Mouse (Mus musculus): ENCODE results near the gene Bag6. TPM values are rescaled to one million over a fixed set of nuclear protein-coding genes. Genes with fewer than 3 reads are reported as not detected.

Gene Bag6
- total and polyA plus RNA-seq, 3 experiments = 389 to 470 (median 403) TPM

DNA sequence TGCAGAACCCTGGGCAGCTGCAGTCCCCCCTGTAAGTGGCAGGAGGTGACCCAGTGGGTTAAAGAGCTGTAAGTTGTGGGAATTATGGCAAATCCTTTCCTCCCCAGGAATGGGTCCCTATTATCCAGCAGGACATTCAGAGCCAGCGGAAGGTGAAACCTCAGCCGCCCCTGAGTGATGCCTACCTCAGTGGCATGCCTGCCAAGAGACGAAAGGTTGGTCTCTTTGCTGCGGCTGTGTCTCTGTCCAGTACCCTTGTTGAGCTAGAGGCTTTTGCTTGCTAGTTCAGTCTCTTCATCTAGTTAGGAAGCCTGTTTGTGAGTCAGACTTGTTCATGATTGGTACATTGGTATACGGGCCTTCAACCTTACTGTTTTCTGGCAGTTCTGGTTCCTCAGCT lies 11.2 kb downstream of the Bag6 start:
- no peak for DNase-seq

- no peak for DNase-seq
These were observed 12.4 kb downstream of the Bag6 start for GRCm38 (mm10) chr17:35147348-35147747.

DNA sequence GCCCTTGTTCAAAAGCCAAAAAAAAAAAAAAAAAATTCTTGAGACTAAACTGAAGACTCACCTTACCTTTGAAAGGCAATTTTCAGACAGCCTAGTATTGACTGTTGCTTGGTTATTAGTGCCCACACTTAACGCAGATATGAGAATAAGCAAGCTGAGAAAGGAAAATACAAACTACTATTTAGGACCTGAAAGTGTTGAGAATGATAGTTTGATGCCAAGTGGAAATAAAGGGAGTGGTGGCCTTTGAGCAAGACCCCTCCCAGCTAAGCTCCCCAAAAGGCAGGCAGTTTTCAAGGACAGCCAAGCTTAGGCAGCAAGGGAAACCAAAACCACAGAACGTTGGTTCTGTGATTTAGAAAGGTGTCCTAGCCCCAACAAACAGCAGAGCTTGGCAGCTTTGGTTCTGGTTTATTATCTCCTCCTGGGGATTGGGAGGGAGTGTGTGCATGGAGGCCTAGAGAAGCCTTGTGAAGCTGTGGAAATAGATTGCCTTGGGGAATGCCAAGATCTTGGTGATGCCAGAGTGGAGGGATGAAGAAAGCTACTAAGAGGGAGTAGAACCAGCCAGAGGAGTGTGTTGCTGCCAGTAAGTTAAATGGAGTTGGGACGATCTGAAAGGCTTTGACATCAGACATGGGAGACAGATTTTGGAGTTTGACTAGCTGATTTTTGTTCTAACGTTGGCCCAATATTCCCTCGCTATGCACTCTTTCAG lies 13.1 kb downstream of the Bag6 start:
- DNase-seq = no peak

DNA sequence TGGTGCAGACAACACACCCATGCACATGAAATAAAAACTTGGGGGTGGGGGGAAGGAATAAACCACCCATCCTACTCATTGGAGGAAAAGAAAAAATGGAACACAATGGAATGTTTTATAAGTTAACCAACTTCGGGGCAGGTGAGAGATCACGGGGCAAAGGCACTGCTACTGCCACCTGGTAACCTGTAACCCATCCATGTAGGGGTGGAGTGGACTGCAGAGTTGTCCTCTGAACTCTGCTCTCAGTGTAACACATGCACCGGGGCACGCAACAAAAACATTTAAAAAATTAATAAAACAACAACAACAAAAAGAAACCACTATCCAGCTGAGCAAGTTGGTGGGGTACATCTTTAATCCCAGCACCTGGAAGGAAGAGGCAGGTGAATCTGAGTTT lies 17.1 kb downstream of the Bag6 start:
- no peak for DNase-seq

DNA sequence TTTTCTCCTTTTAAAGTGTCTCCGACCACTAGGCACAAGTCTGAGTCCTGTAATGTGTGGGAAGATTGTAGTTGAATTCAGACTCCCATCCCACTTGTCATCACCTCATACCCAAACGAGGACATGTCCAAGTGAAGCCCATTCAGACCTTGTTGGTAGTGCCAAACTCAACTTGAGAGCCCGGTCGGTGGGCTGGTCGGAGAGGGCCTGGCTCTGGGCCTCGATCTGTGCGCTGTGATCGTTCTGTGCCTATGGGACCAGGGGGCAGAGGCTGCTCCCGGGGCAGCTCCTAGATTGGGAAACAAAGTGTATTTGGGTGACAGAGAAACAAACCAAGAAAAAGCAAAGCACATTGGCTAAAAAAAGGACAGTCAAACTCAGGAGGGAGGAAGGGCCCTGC lies 18.1 kb downstream of the Bag6 start:
- DNase-seq = no peak

GRCm38 (mm10) chr17:35153931-35154330 lies 19.0 kb downstream of the Bag6 start:
- DNase-seq = no peak

- DNase-seq = no peak
These were observed 19.6 kb downstream of the Bag6 start for GRCm38 (mm10) chr17:35154616-35155015.

GRCm38 (mm10) chr17:35155451-35155850 lies 20.5 kb downstream of the Bag6 start:
- DNase-seq = no peak

DNA sequence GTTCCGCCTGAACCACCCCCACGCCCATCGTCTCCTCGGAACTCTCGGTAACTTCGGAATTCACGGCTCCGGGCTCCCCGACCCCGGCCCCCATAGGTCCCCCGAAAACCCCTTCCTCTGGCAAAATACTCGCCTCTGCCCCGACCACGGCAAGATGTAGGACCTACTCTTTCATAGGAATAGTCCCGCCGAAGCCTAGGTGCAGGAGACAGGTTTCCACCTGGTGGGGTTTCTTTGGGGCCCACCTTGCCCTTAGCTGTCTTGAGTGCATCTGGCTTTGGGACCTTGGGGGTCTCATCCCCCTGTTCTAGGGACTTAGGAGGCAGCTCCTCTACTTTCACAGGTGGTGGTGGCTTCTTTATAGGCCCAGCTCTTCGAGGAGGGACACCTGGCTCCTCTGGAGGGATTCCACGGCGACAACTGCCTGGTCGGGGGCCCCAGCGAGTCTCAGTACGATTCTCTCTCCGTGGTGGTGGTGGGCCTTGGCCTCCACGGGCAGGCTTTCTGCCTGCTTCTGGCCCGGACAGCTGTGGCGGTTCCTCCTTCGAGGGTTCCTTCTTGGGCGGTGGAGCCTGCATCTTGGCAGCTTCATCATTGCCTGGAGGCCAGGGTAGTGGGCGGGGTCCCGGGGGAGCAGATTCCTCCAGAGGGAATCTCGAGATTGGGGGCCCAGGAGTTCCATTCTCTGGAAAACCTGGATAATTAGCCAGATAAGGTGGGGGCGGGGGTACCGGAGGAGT lies 21.7 kb downstream of the Bag6 start:
- DNase-seq = no peak

GRCm38 (mm10) chr17:35157254-35157653 lies 22.3 kb downstream of the Bag6 start:
- no peak for DNase-seq

GRCm38 (mm10) chr17:35157661-35158175 lies 22.7 kb downstream of the Bag6 start:
- DNase-seq = no peak

GRCm38 (mm10) chr17:35158850-35159593 lies 24.0 kb downstream of the Bag6 start:
- DNase-seq = no peak

GRCm38 (mm10) chr17:35159638-35160037 lies 24.7 kb downstream of the Bag6 start:
- DNase-seq = no peak

- no peak for DNase-seq
These were observed 26.4 kb downstream of the Bag6 start for GRCm38 (mm10) chr17:35161421-35161820.

DNA sequence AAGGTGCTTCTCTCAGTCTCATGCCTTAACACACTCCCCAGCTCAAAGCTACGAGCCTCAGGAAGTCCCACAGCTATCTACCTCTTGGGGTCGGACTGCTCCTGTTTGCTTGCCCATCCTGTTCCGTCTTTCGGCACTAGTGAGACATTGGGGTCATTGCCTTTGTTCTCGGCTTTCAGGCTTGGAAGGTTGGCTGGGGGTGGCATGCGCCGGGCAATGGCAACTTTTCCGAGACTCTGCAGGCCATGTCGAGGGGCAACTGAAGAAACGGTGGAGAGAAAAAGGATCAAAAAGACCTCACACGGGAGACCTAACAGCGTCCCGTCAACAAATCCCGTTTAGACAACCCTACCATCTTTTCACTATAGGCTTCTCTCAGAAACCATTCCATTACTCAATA lies 27.1 kb downstream of the Bag6 start:
- DNase-seq = no peak

DNA sequence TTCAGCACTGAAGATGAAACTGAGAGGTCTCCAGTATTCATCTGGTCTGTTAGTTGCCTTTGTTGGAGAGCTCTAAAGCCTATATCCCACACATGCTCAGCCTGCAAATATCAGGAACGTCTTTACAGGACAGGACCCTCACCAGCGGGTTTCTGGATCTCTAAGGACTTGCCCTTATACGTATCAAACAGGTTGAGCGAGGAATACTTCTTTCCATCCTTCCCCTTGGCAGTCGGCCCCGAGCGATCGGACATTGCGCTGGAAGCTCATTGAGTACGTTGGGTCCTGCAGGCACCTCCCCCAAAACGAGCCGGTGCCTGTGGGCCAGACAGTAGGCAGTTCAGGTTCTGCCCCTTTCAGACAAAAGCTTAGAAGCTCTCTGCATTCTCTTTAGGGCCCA lies 27.8 kb downstream of the Bag6 start:
- DNase-seq = peak; percentile 57

DNA sequence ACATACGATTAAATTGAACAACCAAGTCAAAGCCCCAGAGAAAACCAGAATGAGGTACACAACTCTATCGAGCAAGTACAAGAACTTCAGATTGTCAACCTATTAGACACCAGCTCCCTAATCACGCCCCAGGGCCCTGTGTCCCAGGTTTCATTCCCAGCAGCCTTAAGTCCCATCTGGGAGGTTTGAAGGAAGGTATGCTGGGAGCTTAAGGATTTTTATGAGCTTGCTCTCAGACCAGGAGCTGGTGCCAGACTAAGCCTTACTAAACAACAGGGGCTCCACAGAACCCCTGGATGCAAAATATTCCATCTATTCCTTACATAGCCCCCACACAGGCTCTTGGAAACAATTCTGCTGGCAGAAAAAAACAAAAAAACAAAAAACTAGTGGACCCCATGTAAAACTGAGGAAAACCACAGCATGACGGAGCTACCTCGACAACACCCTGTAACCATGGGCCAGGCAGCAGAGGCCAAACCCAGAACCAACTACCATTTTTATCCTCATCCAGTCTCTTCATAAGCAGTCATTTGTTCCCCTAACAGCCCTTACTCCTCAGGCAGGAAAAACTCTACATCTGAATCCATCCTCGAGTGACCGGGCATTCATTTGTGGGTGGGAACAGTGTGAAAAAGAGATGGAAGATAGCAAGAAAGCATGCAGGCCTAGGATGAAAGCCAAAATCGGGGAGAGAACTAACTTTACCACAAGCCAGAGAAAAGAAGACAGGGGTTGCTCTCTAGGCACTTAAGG lies 28.5 kb downstream of the Bag6 start:
- no peak for DNase-seq

DNA sequence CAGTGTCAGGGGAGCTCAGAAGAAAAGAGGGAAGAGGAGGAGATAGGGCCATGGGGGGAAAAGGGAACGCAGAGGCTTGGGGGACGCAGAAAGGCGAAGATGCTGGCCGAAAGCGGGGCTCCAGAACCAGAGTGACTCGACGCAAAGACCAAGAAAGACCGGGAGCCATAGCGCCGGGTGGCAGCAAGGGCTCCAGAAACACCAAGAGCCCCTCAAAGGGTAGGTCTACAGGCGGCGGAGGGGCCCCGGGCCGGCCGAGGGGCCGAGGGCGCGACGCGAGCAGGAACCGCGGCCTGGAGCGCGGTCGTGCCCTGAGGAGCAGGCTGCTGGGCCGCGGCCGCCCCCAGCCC lies 29.2 kb downstream of the Bag6 start:
- no peak for DNase-seq

DNA sequence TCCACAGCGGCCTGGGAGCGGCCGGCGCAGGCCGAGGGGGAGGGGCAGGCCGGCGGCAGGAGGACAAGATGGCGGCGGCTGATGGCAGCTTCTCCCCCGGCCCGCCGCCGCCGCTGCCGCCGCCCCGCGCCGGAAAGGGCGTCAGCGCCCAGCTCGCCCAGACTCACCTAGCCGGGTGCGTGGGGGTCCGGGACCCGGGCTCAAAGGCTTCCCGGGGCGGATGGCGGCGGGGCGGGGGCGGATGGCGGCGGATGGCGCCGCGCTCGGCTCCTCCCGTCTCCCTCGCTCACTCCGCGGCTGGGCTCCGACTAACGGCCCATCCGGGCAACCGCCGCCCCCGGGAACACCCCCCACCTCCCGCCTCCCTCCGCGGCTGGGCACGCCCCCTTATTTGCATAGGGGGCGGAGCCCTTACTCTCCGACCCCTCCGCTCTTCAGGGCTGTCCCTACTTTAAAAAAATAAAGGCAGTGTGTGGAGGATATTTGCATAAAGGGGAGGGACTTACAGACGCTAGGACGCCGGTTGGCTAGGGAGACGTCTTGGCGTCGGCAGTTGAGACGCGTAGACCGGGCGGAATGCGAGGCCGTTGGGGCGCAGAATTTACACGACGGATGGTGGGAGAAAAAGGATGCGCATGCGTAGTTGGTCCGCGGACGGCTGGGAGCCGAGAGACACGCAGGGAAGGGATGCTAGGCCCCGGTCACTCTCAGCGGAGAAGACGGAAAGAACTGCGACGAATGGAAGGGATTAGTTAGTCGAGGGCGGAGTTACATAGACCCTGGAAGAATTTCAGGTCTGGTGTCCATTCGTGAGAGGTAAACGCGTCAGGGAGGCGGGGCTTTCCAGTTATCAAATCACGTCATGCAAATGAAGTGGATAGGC lies 29.8 kb downstream of the Bag6 start, which contains the start of gene Prrc2a:
Gene Prrc2a (minus strand): TSS at position 330 of the 883 bp plus-strand sequence.
- peak; percentile 98 for DNase-seq

DNA sequence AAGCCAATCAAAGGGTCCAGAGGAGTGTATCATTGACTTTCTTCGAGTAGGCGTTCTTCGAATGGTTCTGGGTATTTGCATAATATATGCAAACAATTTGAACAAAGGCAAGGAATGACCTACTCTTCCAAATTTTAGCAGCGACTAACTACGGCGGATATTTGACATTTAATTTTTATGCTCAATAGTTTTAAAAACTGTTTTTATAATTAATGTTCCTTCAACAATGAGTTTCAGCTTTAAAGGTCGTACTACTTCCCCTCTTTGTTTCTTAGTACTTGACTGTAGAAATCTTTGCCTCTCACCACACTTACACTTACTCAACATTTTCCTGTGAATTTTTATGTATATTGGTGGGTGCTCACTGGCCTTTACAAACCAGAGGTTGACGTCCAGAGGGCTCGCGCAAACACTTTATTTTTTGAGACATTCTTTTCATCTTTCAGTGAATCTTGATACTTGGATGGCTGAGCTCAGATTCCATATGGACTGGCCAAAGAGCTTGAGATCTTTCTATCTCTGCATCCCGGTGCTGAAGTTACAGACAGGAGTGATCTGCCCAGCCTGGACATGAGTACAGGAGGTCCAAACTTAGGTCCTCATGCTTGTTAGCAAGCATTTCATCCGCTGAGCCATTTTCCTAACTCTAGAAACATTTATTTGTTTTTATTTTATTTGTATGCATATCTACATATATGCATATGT lies 30.6 kb downstream of the Bag6 start:
- DNase-seq = no peak

Measured in adrenal gland, adult 2 months (tissue).